Mouse (Mus musculus) adrenal gland, adult 2 months (tissue): ENCODE results near the gene Taf4. TPM values are rescaled to one million over a fixed set of nuclear protein-coding genes. Genes with fewer than 3 reads are reported as not detected.

ENCODE experiments used
- DNase-seq: peaks from one replicate; pipeline ENCODE4 v3.0.0; 2021
- polyA plus RNA-seq: library from polyadenylated mRNA; depleted of rRNA; stranded (reverse); fragments of >200 nt; gene quantifications from 2 replicates; pipeline ENCODE4 v1.2.3, GENCODE M21; 2012
- total RNA-seq, 2 experiments: library from RNA; stranded (reverse); gene quantifications; 2 replicates each; pipeline ENCODE4 v1.2.3; 2021

Gene Taf4
- total and polyA plus RNA-seq, 3 experiments, result 11.5 to 22.5 (median 19.3) TPM

DNA sequence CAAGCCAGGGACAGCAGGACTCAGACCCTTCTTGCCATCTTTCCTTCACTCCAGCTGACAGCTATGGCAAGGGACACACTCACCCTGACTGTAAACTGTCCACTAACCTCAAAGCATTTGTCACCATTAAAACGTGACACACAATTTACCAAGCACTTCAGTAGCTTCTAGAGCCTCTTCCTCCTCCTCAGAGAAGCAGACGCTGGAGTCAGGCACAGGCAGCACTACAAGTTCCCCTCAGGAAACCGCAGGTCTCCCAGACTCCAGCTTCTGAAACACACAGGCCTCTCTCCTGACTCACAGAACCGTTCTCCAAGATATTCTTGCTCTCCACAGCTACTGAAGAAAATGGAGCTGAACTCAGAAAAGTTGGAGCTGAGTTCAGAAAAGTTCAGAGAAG is 39.4 kb downstream of the Taf4 start:
- DNase-seq, result no peak

DNA sequence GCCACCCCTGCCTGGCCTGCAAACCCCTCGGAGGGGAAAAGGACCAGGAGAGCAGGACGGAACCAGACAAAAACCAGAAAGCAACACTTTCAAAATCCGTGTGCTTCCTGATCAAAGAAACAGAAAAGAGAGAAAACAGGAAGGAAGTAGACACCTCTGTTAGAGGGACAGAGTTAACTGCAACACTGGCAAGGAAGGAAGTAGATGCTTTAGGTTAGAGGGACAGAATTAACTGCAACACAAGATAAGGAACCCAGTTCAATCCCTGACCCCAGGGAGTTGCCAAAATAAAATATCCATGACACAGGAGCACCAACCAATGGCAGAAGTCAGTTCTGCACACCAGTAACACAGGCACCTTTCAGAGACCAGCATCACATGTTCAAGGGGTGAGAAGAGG is 42.3 kb downstream of the Taf4 start:
- no peak for DNase-seq

DNA sequence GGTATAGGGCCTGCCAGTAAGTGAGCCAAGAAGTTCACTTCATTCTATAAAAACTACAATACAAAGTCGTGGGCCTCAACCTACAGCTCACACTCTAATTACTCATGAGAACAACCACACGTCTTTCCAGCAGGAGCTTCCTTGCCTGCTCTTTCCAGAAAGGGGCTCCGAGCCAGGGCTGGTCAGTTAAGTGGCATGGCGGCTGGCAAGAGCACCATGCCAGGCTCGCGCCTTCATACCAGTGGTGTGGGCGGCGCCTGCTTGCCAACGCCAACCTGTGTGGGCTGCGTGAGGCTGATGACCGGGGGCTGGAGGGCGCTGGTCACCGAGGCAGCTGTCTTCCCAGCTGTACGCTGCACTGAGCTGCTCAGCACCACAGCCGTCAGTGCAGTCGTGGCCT is 44.7 kb downstream of the Taf4 start:
- no peak for DNase-seq

DNA sequence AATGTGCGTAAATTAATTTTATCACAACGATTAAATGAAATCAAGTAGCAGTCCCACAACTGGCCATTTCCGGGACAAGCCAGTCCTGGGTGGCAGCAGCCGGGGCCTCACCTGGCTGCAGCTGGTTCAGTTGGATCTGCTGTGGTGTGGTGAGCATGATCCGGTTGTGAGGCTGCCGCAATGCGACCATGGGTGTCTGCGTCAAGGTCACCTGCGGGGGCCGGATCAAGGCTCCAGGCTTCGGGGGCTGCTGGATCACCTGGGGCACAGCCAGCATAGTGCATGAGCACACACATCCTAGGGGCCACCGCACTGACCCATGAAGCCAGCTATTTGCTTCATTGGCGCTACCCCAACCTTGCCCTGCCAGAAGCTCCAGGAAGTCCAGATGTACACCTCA is 47.3 kb downstream of the Taf4 start:
- no peak for DNase-seq

DNA sequence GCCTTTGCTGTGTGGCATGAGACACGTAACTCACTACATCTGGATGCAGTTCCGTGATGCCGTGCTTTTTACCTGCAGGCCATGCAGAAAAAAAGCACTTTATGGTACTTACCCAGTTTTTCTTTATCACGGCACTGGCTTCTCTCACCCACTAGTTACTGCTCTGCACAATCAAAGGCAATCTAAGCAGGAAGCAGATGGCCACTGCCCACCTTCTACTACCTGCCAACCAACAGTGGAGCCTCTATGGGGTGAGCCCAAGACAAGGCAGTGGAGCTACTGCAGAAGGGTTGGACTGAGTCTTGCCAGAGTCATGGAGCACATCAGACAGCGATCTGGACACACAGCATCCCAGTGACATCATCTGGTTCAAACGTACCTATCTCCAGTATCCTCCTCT is 52.4 kb downstream of the Taf4 start:
- DNase-seq, result no peak

DNA sequence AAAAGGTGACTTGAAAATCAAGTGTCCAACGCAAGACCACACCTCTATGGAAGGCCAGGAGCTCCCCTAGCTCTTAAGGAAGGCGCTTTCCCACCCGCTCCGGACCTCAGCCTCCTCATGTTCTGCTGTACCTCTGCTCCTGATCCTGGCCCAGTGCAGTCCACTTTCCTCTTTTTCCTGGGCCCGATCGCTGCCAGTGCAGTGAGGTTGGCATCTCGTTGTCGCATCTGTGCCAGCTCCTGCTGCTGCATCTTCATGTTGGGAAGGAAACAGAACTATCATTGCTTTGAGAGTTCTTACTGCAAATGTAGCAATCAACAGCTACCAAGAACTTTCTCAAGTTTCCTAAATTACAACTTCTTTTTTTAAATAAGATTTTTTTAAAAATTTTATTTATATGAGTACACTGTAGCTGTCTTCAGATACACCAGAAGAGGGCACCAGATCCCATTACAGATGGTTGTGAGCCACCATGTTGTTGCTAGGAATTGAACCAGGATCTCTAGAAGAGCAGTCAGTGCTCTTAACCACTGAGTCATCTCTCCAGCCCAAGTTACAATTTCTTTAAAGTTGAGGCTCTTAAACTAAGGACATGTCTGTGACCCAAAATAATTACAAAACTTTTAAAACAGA is 55.3 kb downstream of the Taf4 start:
- DNase-seq, result no peak

DNA sequence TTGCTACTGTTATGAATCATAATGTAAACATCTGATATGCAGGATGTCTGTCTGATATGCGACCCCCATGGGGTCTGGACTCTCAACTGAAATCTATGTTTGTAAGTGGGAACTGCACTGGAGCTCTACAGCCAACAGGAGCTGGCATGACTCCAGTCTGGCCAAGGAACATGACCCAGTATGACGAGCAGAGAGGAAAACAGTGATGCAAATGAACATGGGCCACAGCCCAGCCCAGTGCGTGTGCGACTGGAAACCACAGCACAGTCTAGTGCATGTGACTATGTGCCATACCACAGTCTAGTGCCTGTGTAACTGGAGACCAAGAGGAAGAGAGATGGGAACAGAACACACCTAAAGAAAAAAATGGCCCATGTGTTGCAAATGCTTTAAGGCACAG is 56.4 kb downstream of the Taf4 start:
- no peak for DNase-seq

DNA sequence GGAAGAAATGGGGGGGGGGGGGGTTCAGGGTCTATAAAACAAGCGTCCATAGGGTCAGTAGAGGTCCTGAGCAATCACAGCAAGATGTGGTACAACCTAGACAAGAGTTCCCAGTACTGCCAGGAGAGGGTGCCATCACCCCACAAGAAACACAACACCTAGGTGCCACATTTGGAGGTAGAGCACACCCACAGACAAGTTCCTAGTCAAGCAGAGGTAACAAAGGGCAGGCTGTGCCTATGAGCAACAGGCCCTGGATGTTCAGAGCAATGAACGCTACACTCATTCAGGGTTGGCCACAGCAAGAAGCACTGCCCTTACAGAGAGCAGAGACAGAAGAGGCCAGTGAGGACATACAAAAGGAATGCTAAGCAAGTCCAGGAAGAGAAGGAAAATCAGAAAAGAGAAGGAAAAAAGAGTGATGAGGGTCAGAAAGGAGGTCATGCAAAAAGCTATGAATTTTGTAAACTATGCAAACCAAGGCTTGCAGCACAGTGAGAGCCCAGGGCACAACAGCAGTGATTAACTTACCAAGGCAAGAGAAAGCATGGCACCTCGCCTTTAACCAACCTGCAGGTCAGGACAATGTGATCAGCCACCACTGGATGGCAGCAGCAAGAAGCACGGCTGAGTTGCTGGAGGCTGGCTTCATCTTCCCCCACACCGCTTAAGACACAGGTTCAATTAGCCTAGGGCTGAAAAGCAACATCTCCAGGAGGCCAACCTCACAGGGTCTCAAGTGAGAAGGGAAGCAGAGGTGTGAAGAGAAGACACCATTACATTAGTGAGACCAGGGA is 59.4 kb downstream of the Taf4 start:
- peak; percentile 79 for DNase-seq

DNA sequence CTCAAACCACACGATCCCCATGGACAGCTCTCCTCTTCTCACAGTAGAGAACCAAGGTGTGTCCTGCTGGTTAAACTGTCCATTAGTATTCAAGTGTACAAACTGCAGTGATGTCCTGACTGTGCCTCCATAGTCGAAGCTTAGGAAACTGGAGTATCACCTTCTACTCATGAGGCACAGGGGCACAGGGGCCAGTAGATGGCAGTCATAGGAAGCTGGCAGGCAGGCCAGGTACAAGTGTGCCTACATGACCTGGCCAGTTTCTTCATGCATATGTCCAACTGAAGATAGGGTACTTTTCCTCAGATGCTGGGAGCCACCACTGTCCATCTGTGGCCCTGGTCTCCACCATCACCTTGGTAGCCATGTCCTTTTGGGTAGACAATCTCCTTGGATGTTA is 62.2 kb downstream of the Taf4 start:
- no peak for DNase-seq

DNA sequence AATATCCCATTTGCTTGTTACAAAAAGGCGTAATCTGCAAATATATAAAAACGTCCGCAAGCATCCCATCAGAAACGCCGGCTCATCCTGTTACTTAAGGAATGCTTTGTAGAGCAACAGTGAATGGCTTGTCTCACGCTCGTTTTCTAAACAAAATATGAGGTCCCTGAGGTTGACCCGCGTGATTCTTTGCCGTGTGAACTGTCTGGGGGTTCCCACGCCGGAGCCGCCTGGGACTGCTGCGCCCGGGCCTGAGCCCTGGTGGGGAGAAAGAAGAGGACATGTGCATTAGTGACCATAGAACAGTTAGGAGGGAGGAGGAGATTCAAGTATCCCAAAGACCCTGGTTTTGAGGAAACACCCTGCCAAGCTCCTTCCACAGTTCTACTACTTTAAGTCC is 63.1 kb downstream of the Taf4 start:
- DNase-seq, result no peak

DNA sequence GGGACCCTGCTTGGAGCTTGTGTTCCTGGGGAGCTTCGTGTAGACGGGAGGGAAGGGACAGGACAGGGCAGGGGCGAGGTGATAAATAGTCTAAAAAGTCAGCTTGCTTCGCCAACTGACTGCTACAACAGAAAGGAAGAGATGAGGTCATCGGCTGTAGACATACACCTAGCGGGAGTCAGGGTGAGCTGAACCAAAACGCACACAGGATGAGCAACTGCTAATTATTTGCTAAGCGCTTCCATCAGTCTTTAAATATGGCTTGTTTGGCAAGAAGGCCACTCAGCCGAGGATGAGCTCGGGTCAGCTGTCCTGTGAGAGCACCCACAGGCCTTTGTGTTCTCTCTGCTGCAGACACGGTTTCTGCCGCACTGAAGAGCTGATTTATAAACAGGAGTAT is 63.5 kb downstream of the Taf4 start:
- DNase-seq, result no peak

DNA sequence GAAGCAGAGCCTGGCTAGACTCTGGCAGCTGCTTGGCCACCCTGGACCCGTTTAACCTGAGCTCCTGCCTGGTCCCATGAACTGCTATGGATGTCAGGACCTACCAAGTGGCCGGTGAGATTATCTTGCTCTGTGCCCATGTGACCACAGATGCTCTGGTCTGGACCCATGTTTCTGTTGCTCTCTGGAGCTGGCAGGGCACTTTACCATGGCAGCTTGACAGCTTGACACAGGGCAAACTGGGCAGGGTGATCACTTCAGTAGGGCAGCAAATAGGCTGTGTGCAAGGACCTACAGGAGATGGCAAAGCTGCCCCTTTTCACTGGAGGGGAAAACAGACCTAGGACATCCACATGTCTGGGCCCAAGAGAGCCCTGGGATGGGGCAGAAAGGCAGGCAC is 79.5 kb downstream of the Taf4 start:
- no peak for DNase-seq

DNA sequence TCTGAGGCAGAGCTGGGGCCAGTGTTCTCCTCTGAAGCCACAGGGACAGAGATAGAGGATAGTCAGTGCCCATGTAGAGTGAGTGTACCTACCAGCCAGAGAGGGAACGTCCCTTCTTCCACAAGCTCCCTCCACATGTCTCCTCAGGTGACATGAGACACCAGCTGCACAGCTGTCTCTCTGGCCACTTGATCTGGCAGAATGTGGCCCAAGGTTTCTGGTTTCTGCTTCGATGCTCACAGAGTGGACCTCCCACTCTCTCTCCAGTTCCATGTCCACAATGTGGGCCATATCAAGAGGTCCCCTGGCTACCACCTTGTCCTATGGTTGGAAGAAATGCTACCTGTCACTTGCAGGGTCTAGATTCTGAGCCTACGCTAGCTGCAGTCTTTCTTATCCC is 85.4 kb downstream of the Taf4 start:
- DNase-seq, result no peak

DNA sequence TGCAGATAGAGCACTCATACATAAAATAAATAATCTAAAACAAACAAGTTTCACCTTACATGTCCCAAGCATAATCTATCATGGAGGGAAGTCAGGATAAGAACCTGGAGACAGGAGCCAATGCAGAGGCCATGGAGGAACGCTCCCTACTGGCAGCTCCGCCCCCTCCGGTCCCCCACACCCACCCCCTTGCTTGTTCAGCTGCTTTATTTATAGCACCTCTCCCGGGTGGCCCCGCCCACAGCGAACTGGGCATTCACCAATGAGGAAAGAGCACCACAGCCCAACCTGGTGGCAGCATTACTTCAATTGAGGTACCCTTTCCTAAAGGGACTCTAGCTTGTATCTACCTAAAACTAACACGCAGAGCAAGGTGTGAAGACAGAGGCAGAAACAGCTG is 91.9 kb downstream of the Taf4 start:
- DNase-seq, result no peak

DNA sequence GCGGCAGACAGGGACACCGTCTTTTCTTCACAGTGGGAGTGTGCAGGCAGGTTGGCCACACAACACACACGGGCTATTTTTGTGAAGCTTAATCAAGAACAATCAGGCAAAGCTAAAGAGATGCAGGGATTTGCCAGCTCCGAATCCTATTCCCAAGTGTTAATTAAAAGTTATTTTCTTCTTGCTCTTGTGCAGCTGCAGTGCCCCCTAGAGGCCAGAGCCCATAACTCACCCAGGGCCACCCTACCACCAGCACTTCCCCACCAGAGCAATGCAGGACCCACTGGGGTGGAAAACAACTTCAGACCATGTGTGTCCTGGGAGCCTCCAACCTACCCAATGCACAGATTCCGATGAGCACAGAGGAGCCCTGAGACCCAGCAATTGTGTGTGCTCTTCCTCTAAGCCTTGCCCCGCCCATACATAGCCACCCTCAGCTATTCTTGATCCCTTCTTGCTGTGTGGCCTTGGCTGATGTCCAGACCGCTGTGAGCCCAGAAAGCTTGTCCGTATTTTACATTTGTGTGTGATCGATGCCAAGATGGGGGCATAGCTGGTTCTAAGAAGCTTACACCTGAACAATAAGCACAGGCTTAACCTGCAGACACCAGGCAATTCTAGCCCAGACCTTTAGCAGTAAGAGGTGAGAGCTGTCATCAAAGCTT is 98.8 kb downstream of the Taf4 start:
- peak; percentile 51 for DNase-seq

DNA sequence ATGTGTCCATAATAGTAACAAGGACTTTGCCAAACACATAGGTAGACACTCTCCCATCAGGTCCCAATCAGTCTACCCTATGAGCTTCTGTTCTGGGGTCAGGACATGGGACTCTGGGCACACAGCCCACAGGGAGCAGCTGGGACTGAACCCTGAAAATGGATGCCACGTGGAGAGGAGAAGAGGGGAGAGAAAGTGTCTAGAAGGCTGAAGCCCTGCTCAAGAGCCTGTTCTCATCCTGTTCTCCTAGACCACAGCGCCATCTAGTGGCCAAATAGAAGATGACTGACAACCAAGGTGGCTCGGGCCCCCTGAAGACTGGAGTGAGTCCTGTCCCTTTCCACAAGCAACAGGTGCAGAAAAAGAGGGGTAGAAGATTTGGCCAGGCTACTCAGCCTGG is 101.3 kb downstream of the Taf4 start:
- DNase-seq, result peak; percentile 53

DNA sequence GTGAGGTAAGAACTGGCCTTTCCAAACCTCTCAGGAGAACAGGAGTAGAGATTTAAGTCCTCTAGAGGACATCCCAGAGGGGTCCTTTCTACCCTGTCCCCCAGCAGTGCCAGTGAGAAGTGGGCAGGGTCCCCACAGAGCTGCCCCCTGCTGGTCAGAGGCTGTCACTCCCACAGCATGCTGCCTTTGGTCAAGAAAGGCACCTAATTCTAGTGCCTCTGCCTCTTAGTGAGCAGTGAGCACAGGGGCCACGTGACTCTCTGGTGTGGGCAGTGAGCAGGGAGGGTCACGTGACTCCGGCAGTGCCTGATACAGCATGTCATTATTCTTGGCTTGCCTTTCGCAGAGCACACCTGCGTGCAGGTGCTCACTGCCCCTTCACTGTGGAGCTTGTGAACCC is 103.1 kb downstream of the Taf4 start:
- DNase-seq, result peak; percentile 11

DNA sequence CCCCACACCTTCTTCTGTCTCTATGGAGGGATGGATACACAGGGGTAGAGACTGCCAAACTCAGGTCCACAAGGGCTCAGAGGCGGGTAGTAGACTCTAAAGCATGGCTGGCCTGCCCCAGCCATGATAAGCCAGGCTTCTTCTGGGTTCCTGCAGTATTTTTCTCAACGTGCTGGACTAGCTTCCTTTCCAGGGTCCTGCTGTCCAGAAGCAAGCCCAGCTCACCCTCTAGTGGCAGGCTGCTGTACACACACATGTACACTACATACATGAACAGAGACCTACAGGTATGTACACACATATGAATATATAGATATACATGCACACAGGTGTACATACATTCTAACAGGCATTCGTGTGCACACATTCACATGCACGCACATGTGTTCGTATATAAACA is 103.7 kb downstream of the Taf4 start:
- no peak for DNase-seq

DNA sequence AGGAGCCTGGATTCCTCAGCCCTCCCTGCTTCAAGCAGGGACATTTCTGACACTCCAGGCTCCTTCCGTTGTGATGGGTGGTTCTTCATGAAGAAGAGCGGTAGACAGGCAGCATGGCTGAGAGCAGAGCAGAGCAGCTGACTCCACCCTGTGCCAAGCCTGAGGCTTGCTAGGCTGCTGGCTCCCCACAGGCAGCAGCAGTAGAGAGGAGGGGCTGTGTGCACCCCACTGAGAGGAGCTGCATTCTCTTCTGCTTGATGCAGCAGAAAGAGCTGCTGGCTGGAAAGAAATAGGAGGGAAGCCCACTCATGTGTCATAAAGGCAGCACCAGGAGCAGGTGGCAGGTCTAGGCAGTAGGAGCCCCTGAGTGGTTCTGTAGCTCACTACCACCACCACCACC is 106.6 kb downstream of the Taf4 start:
- DNase-seq, result no peak

DNA sequence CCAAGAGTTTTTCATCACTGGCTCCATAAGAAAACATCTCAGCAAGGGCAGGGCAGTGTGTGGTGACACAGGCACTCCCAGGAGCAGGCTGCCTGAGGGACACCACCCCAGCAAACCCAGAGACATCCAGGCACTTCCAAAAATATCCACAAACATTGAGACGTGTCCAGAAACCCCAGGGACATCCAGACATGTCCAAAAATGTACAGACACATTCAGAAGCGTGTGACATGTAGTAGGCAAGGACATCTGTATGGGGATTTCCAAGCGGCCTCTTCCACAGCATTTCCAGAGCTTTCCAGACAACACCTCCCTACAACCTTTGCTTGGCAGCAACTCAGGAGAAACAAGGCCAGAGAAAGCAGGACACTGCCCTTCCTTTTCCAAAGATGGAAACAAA is 108.8 kb downstream of the Taf4 start:
- no peak for DNase-seq

DNA sequence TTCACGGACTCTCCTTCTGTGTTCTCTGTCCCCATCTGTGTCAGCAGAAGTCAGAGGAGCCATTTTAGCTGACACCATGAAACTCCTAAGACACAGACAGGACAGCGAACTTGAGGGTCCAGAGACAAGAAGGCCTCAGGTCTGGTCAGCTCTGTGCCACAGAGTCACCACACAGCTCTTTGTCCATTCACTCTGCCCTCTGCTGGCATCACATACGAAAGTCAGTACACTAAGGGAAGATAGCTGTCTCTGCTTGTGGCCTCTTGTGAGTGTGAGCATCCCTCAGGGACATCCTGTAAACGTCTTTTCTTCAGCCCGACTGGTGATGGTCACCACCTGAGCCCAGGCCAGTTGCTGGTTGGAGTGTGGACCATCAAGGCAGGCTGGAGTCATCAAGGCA is 111.3 kb downstream of the Taf4 start:
- no peak for DNase-seq

DNA sequence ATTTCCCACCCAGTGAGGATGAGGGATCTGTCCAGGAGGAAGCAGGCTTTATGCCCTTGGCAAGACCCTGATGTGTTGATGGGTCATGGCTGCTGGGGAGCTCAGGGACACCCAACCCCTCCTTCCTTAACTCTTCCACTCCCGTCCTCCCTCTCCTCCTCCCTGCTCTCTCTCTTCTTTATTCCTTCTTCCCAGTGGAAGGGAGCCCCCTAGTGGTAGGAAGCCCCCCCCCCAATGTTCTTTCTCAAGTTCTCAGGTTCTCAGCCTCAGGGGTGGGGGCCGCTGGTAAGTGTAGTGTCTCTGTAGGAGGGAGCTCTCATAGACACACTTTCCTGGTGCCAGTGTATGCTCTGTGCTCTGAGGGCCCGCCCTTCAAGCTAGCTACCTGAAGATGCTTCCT is 113.2 kb downstream of the Taf4 start:
- no peak for DNase-seq

DNA sequence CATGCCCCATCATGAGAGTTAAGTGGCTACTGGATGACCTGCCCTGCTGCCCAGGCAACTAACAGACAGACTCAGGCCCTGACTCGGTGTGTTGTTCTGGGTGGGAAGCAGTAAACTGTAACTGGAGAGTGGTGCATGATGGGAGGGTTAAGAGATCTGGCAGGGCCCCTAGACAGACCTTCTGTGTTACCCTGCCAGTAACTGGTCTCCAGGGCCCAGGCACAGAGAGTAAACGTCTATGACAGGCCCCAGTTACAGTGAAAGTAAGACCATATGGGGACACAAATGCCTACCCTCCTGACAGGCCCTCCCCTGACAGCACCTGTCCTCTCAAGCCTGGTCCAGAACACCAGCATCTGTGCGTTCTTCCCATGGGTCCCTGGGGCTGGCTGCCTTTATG is 113.8 kb downstream of the Taf4 start:
- DNase-seq, result no peak
